Mouse (Mus musculus) c-Kit-positive CD71-positive TER-119-positive erythroid progenitor cells, embryonic 14.5 days (primary cell): ENCODE results near the gene Myo18b.
A peak's percentile ranks its signal among the peaks of the same experiment; 100 is the strongest.

ENCODE experiments used
- DNase-seq: peaks from one replicate; pipeline ENCODE4 v3.0.0-alpha.2; 2013; ENCODE audit warnings: low spot score

The Myo18b gene

DNA sequence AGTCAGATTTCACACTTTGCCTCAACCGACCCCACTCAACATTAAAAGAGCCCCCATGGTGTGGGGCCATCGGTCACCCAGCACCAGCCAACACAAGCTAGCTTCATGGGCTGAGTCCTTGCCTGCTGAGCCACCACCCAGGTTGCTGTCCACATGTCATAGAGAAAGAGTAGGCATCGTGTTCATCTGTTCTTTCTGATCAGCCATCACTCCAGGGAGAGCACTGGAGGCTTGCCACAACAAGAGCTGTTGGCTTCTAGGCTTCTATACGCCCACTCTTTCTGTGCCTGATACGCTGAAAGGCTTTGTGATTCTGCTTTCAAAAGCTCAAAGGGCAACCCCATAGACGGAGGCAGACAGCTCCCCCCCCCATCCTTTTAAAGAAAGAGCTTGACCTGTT, 151.0 kb downstream of the Myo18b start:
- no peak for DNase-seq

DNA sequence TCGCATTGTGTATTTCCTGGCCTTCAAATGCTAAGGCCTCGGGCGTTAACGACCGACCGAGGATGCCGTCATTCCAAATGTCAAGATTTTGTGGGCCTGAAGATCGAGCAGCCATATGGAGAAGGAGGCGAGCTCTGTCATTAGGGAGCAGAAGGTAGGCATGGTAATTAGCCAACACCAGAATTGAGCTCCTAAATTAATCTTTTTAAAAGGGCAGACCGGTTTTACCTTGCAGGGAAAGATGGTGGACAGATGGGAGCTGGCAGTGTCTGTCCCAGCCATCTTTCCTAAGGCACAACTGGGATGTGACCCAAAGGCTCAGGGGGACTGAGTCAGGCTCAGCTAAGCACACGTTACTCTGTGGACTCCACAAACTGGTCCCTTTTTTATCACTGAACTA, 151.6 kb downstream of the Myo18b start:
- no peak for DNase-seq

DNA sequence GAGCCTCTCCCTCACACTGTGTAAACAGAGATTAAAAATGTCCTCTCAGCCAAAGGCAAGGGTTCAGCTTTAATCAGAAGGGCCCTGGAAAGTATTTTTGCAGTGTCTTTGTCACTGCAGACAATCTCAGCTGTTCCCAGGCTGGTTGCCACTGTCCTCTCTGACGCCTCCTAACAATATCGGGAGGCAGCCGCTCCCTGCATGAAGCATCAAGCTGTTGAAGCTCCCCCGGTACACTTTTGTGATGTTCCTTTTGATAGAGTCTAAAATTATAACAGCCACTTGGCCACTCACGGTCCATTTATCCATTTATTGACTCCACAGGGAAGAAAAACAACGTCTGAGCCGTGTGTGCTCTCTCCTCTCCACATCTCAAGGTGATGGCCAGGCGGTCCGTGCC, 153.0 kb downstream of the Myo18b start:
- DNase-seq, result no peak

DNA sequence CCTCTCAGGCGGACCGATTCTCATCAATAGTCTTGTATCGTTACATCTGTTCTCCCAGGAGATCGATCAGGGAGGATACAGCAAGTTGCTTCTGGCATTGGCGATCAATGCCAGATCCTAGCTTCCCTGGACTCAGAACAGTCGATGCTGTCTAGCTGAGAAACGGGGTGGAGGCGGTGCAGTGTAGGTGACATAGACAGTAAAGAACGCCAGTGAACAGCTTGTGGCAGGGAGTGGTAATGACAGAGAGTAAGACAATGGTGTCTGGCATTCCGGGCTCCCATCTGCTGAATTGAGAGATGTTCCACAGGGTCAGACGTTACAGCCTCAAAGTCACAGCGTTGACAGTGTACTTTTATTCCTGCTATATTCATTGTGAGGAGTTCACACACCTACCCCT, 155.5 kb downstream of the Myo18b start:
- DNase-seq, result no peak

DNA sequence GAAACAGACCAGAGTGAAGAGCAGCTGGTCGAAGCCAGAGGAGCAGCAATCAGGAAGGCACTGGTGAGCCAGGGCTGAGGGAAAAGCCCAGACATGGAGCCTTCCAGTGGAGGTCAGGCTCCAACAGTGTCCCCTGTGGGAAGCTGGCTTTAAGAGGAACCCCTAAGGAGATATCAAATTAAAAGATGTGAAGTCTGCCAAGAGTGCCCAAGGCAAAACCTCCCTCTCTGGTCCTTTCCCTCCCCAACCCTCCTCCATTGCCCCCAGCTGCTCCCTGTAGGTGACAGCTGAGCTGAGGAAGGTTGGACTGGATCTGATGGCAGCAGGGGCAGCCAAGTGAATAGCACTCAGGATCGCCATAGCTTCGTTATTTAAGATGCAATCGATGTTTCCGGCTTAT, 161.1 kb downstream of the Myo18b start:
- DNase-seq, result no peak

DNA sequence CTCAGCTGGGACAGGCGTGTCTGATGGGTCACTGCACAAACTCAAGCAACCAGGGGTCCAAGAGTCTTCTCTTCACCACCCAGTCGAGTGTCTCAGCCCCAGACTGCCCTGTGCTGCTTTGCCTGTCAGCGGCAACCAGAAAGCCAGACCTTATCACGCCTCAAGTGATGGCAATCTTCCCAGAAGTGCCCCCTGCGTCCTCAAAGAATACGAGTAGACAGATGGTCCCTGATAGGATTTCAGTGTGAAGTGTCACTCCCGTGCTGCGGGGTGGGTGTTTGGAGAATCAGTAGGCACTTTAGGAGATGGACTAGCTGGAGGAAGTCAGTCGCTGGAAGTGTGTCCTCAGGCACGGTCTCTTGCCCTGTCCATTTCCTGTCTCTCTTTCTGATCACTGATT, 165.6 kb downstream of the Myo18b start:
- DNase-seq, result no peak

DNA sequence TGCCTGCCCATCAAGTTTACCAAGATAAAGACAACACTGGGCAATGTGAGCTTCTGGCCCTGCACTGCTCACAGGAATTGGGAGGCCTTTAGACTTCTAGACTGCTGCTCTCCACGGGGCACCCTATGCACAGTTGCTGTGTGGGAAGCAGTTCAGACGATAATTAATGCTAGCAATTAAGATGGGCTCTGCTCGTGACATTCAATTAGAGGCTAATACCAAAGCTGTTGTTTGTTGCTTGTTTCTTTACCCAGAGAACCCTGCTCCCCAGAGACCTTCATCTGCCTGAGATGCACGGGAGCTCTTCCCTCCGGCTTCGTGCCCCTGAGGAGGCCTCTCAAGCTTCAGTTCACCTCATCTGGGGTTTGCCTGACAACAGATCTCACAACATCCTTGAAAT, 167.7 kb downstream of the Myo18b start:
- no peak for DNase-seq

DNA sequence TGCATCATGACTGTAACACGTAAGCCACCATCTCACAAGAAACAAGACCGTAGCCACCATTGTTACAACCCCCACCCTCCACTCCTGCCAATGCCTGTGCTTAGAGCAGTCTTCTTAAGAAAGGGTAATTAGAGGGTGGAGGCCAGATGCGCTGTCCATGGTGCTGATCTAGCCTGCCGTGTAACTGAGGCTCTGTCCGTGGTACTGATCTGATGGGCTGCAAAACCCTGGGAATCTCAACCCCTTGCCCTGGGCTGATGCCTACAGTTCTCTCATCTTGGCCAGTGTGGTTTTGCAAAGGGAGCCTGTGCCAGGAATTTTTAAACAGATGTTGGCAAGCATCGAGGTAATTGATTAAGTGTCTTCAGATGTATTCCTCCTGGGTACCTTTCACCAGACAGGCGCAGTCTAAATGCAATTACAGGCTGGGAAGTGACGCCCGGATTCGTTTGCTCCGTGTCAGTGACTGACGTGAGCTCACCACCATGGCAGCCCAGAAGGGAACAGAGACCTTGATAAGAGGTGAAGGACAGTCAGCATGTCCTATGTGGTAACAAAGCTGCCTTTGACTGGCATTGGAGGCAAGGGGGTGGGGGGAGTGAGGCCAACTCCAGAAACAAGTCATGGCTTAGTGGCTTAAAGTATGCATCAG, 177.4 kb downstream of the Myo18b start:
- DNase-seq, result peak; percentile 26

DNA sequence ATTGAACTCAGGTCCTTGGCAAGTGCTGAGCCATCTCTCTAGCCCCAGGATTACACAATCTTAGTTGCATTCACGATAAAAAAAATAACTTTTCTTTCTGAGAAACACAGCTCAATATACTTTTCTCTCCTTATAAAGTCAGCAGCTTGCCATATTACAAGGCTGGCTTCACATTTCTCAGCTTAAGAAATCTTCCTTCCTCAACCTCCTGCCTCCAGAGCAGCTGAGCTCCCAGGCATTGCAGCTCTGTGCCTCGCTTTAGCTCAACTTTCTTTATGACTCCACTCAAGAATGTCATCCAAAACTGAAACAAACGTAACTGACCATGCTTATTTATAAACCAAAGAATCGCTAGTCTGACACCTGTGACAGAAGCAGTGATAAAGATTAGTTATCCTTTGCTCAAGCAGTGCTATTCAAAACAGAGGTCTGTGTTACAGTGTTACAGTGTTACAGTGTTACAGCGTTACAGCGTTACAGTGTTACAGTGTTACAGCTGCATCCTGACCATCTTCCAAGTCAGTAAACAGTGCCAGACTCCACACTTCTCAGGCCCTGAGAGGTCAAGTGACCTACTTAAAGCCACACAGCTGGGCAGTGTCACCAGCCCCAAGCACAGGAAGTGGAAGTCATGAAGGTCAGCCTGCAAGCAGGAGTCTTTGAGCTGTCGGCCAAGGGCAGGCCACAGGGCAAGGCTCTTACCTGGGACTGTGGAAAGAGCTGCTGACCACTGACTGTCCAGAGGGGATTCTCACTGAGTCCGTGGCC, 181.3 kb downstream of the Myo18b start:
- DNase-seq, result no peak

DNA sequence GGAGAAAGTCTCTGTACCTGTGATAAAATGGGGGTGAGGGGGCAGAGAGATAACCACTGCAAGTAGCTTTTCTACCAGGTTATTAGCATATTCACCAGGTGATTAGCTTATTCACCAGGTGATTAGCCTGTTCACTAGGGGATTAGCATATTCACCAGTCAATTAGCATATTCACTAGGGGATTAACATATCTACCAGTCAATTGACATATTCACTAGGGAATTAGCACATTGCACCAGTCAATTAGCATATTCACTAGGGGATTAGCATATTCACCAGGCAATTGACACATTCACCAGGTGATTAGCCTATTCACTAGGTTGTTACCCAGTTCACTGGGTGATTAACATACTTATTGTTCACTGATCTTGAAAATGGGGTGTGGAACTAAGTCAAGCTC, 186.3 kb downstream of the Myo18b start:
- DNase-seq, result no peak

DNA sequence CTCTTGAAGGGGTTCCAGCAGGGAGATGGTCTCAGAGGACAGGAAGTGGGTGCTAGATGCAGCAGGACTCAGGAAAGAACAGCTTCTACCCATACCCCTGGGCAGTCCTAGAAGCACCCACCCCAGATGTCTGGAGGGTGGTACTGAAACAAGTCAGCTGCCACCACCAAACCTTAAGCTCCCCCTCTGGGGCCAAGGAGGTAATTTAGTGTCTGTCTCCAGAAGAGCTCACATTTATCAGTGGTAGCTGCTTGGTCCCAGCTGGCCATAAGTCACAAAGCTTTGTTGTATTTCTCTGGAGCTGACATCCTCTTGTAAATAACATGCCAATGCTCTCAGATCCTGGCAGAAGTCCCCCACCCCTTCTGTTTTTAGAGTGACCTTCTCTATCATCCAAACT, 187.7 kb downstream of the Myo18b start:
- no peak for DNase-seq

DNA sequence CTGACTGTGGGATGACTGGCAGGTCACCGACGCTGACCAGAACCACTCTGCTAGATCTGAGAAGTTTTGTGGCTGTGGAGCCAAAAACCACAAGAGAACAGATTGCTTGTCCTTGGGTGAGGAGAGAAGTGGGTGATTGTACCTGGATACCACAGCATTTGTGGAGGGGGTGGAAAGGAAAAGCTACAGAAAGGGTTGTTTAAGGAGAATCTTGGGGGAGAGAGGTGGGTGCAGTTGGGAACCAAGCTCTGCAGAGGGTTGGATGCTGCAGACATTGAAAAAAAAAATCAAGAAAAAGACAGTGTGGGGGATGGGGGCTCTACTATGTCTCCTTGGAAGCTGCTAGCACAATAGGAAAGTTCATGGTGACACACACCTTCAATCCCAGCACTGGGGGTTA, 188.7 kb downstream of the Myo18b start:
- DNase-seq, result no peak

DNA sequence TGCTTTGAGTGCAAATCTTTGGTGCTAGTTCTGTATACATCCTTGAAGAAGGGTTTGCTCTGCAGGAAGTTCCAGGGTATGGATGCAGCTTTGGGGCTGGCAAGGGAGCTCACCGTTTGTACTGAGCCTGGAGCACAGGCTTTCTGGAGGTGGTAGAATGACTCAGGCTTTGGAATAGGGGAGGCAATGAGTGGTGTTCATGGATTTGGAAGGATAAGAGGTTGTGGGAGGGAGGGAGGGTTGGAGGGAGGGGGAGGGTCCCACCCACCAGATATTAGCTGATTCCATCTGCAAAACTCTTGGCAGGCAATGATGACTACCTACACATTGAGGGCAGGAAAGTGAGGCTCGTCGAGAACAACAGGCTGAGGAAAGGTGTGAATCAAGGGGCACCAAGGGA, 195.4 kb downstream of the Myo18b start:
- no peak for DNase-seq

DNA sequence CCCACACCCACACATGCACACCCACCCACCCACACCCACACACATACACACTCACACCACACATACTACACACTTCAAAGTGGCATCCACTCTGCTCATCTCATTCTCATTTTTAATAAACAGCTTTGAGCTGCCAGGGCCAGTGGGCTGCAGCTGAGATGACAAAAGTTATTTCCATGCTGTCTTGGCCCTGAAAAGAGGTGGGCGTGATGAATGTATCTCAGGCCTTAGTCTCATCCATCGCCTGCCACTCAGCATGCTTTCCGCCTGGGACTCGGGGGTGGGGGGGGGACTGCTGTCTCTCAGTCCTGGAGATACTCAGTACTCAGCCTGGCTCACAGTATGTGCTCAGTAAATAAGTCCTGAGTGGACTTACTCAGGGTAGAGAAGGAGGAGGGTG, 199.5 kb downstream of the Myo18b start:
- DNase-seq, result no peak

DNA sequence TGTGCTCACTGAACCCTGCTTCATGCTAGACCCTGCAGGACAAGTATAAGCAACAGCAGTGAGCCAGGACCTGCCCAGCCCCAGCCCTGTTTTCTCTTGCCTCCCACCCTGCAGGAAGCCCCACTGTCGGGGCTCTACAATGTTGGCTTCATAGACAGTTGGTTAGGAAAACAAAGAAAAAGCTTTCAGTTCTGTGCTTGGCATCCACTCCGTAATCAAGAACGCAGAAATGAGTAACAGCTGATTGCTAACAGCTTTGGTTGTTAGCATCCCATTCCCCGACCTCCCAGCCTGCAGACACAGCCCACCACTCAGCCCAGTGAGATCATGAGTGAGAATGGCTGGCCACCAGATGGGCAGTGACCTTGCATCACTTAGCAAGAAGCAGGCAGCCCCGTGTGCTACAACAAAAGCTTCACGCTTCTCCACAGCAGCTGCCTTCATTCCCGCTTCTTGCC, 200.9 kb downstream of the Myo18b start:
- no peak for DNase-seq

DNA sequence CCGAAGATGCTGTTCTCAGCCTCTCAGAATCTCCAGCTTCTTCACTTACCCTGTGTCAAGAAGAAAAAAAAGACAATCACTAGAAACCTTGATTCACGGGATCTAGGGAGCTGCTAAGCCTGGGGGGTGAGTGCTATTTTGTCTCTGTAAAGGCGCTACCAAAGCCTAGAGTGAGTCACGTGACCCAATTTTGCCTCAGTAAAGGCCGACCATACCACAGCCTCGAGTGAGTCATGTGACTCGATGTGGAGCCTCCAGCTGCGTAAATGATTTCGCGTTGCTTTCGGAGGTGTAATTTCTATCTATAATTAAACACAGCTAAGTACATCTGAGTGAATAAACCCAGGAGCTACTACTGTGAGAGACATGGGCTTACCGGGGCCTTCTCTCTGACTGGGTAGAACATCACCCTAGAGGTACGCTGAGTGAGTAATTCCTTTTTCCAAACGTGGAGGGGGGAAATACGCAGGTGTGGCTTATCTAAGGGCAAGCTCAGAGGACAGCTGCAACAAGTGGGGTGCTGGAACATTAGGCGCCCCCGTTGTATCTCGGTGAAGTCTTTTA, 202.8 kb downstream of the Myo18b start:
- DNase-seq, result no peak

DNA sequence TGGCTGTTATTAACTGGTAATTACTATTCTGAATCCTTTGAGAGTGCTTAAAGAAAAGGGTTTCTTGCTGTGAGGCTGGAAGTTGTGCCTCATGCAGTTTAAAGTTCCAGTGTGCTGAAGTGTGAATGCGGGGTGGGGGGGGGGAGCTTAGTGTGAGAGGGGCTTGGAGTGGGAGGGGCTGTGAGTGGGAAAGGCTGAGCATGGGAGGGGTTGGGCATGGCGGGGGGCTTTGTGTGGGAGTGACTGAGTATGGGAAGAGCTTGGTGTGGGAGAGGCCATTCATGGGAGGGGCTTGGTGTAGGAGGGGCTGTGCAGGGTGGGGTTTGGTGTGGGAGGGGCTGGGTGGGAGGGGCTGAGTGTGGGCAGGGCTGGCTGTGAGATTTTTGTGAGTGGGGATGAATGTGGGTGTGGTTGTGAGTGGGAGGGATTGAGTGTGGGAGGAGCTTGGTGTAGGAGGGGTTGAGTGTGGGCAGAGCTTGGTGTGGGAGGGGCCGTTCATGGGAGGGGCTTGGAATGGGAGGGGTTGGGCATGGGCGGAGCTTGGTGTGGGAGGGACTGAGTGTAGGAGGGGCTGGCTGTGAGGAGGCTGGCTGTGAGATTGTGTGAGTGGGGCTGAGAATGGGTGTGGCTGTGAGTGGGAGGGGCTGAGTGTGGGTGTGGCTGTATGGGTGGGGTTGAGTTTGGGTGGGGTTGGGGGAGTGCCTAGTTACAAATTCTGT, 208.9 kb downstream of the Myo18b start:
- no peak for DNase-seq

DNA sequence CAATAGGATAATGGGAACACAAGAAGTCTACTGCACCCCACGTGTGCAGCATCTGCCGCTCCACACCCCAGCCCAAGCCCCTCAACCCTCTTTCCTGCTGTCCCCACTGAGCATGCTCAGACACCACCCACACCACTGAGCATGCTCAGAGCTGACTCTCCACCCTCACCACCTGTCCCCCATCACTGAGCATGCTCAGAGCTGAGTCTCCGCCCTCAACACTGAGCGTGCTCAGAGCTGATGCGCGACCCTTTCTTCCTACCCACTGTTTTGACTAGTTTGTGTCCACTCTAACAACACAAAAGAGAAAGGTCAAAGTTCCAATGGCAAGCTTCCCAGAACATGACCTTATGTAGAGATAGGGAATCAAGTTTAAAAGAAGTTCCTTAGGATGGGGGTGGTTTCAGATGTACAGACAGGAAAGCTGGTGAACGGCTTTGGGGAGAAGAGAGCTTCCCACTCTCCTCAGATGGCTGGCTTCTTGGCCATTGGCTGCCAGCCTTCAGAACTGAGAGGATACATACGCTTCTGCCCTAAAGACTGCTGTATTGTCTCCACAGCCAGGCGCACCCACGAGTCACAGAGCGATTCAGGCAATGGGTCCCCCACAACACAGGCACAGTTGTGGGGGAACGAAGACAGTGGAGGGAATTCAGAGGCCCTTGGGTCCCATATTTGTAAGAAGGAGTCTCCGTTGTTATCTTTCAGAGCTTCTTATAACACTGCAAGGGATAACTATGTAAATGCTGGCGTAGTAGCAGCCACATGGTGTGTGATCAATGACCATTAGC, 209.7 kb downstream of the Myo18b start:
- DNase-seq, result no peak

DNA sequence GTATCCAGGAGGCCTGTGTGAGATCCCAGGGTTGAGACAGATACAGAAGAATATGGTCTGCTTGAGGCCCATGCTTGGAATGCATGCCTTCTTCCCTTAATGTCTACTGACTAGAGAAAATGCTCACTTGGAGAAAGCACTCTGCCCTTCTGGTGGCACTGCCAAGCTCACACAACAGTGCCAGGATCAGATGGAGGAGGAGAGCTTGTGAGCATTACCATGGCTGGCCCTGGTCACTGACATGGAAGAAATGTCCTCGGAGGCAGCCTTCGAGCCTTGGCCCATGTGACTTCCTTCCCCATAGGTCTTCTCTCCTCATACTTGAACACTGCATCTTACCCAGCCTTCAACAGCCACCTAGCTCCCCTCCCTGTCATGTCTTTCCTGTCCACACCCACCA, 216.9 kb downstream of the Myo18b start:
- DNase-seq, result no peak

DNA sequence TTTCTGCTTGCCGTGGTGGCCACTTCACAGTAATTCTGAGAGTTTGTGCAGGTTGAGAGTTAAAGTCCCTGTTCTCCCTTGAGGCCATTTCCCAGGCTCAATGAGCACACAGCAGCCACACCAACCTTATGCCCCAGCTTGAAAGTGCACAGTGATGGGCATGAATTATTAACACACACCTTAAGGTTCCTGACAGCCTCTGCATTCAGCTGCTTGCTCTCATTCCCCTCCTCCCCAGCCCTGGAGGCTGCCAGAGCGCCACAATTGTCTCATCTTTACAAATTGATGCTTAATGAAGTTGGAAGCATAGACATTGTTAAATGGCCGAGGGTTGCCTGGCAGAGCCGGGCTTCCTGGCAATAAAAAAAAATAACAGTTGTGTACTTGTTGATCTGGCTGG, 218.0 kb downstream of the Myo18b start:
- no peak for DNase-seq

DNA sequence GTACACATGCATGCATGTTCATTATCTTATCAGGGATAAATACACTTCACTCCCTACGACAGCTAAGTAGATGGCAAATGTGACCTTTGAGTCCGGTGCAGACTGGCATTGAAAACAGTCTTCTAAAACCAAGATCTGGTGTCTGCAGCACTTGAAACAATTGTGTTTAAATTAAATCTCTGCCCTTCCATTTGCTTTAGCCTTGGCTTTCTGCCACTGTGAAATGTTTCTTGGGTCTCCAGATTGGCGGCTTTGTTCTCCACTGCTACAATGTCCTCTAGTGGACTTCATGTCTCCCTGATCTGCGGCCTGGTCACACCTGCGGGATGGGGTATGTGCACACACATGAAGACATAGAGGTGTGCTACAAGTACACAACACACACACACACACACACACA, 221.4 kb downstream of the Myo18b start:
- DNase-seq, result no peak

DNA sequence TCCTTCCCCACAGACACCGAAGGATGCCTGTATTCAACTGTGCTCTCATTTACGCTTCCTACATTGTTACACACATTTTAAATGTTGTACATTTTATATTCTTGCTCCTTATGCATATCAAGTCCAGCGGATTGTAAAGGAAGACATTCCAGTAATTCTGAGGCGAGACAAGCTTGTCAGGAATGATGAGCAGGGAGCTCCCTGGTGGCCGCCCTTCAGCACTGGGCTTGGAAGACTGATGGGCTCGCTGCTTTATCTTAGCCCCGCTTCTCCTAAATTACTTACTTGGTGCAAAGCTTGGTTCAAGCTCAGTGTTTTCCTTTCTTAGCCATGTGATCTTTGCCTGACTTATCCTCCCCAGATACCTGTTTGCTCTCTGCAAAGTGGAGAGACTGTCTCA, 223.7 kb downstream of the Myo18b start:
- DNase-seq, result no peak
